Mouse (Mus musculus) stomach, postnatal 0 days (tissue): ENCODE results near the gene Cnr2.

ENCODE experiments used
- CTCF ChIP-seq: IDR thresholded peaks from 2 replicates; pipeline ENCODE4 v1.5.1; 2016; ENCODE audit warnings: antibody characterized with exemption, low read depth, mild to moderate bottlenecking, moderate library complexity
- EP300 ChIP-seq: optimal IDR thresholded peaks from 2 replicates; pipeline ENCODE3; 2016; ENCODE audit warnings: antibody characterized with exemption

GRCm38 (mm10) chr4:135868996-135869395 is 26.2 kb upstream of the Cnr2 start:
- TF ChIP-seq CTCF (no peak), EP300 (no peak)
